Mouse (Mus musculus): ENCODE measurements around the gene Tprg.

Tprg gene

DNA sequence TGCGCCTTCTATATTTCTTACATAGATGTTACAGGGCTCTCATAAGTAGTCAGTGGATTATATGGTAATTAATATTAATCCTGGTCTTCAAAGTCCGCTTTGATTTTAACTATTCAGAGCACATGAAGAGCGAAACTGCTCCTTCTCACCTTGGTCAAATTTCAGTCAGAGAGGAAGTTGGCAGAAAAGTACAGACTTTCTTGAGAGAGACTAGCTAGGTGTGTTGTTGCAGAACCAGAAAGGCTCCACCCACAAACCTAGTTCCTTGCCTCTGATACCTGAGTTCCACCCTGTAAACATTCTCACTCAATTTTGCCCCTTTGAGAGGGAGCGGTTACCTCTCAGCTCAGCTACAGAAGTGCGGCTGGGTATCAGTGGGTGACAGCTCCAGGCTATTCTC is at the start of gene Tprg:
Tprg (plus strand) TSS at position 301 of the 400 bp plus-strand sequence.
- no peak for DNase-seq

DNA sequence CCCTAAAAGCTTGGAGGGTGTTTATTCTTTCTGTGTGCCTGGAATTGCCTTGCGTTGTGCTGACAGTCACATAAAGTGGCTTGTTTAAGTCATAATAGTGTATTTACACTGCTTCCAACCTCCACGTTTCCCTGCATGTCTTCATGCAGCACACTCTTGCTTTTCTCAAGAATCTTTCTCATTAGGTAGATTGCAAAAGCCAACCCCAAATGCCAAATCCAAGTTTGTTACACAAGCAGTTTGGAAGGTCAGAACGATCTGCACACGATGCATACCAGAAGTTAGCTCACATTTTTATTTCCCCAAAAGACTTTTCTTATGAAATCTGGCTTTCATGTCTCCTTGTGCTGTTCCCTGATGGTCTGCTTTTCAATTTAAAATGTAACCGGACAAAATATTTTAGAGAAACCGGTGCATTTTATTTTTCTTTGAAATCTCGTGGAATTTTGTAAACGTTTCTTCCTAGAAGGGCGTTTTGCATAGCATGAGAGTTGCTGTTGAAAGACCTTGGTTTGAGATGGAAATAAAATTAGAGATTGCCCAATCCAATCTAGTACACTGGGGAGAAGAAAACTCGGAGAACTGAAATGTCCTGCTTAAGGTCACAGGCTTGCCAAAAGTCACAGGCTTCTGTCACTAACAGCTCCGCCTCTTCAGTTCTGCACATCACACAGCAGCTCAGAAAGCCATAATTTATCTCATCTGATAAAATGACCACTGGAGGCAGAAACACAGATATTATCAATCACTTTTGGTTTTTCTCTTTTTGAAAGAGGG is 48.2 kb upstream of the Tprg start:
- peak in 1 of 2 experiments; percentile 28 for DNase-seq

DNA sequence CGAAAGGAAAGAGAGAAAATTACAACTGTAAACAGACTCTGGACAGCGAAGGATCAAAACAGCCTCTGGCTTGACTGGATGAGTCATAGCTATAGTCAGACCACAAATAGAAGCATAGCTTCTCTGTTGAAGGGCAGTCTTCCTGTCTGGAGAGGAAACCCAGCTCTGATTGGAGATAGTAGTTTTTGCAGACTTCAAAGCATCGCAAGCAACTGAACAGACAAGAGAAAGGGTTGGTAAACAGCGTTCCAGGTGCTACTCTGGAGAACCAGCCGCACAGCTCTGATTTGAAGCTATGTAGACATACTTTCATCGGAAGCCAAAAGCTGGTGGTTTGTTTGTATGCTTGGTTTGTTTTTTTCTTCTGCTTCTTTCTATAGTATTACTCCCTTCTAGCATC is 37.7 kb upstream of the Tprg start:
- no peak for DNase-seq

DNA sequence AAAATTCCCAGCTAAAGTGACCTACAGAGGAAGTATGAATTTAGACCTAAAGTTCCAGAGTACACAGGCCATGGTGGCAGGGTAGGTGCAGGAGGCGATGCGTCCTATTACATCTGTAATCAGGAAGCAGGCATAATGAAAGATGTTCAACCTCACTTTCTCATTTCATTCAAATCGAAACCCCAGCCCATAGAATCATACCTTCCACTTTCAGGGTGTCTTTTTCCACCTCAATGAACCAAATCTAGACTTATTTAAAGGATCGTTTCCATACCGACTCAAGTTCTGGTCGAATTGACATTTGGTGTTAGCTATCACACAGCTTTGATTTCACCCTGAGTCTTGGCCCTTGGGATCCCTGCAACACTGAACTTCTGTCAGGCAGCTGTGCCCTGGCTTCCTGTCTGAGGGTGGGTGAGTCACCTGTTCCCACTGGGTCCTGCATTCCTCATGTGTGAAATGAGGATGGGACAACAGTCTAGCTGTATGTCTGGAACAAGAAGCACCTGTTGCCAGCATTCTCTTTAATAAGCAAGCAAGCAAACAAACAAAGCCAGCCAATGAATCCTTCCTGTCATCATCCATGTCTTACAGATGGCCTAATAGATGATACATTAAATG is 36.4 kb upstream of the Tprg start:
- no peak for DNase-seq

DNA sequence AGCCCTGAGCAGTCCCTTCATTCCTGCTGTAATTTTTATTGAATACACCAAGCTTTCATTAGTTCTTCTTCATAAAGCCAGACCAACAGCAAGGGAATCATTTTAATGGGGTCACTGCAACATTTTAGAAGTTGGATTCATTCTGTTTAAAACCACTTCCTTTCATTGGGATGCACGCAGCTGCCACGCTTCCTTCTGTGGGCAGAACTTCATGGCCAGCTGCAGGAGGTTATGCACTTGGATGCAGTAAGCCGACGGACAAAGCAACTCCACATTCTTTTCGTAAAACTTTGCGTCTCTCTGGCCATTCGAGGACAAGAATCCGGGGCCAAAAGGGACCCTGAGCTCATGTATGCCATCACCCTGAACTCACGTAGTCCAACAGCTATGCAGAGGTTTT is 35.5 kb upstream of the Tprg start:
- DNase-seq, result no peak

DNA sequence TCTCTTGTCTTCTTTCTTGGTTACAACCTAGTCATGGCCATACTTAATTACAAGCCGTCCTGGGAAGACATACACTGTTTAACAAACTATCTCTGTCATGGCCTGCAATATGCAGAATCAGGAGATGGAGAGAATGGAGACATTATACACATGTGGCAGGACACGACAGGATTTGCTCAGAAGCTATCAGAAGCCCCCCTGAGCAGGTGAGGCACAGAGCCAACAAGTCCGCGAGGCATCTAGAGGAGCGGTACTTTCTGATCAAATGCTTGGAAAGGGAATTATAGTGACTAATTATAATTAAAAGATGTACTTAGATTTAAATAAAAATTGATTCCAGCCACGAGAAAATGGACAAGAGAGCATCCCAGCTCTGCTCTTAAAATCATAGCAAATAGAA is 32.0 kb upstream of the Tprg start:
- DNase-seq, result no peak

DNA sequence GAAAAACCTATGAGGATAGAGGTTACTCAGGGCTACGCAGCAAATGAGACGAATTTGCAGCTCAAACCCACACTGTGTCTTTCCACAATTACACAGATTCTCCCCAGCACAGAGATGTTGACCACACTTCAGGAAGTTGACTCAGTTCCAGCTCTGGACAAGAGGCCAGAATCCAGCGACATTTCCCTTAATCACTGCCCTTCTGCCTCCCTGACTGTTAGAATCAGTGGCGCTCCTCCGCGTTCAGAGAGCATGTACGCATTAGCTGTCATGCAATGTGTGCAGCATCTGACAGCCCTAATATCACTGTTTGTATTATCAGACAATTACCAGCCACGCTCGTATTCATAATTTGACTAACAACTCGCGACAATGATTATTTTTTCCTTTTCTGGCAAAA is 31.4 kb upstream of the Tprg start:
- peak in 1 of 2 experiments; percentile 19 for DNase-seq

DNA sequence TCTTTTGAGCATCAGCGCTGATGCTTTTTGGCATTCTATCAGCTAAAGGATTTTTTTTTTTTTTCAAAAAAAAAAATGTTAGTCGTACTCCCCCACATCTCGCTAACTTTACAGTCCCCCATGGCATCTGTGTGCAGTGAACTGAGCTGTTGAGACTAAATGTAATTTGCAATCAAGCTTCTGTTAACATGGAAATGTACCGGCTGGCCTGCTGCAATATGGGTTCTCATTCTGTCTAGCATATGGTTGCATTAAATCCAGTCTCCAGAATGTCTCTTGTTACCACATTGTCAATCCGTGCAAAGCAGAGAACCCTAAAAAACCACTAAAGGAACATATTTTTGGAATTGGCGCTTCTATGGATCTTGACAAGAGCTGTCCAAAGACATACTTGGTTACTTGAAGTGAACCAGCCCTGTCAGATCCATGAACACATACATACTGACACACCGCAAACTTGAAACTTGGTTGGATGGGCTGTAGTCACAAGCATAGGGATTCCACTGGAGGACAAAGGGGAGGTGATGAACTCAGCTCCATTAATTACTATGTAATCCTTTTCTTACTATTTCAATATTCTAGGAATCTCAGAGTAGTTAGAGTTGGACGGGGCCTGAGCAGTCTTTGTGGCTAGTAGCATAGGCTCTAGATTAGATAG is 30.9 kb upstream of the Tprg start:
- DNase-seq, result no peak

DNA sequence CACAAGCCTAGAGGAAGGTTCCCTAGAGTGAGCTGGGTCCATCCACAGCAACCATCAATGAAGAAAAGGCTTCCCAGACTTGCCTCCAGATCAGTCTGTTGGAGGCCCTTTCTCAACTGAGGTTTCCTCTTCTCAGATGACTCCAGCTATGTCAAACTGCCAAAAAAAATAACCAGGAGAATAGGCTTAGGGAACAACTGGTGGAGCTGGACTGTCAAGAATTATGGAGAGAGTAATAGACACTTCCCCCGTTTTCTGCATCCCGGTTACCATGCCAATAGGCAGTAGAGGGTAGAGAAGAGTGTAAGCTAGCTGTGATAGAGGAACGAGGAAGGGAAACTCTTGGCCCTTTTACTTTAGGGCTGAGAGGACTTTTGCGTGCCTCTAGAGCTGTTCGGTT is 24.3 kb upstream of the Tprg start:
- DNase-seq, result no peak

DNA sequence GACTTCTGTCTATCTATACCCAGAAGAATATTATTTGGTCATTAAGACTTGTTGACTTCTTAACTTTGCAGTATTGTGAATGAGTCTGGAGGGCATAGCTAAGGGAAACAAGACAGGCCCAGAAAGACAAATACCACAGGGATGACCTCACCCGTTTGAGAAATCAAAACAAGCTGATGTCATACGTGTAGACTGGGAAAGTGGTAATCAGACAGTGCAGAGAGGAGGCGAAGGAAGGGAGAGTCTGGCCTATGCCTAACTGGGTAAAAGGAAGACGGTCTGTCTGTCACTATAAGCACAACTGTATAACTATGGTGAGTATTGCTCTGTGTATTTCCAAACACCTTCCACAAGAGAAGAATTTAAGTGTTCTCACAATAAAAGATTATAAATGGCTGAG is 23.7 kb upstream of the Tprg start:
- peak; percentile 12 to 21 for DNase-seq

DNA sequence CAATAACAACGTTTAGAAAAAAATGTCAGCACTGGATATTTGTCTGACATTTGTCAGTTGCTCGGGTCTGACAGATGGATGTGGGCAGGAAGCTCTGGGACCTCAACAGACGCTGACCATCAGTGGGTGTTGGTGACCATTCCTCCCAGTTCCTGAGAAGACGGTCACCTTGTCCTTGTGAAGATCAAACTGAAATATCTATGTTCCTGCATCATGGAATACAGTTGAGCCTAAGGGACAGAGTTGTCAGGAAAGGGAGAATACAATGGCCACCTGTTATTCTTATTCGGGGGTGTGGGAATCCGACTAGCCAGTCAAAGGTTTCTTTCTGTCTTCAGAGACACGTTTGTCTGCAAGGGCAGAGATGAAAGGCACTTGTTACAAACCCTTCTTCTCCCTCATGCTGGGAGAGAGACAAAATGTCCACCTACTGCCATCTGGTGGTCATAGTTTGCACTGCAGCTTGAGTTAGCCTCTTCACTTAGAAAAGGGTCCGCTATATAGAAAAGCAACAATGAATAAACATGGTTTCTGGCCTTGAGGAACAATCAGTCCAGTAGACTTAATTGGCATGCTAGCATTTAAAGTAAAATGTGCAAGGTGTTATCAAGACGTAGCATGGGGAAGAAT is 23.0 kb upstream of the Tprg start:
- peak; percentile 64 to 71 for DNase-seq

DNA sequence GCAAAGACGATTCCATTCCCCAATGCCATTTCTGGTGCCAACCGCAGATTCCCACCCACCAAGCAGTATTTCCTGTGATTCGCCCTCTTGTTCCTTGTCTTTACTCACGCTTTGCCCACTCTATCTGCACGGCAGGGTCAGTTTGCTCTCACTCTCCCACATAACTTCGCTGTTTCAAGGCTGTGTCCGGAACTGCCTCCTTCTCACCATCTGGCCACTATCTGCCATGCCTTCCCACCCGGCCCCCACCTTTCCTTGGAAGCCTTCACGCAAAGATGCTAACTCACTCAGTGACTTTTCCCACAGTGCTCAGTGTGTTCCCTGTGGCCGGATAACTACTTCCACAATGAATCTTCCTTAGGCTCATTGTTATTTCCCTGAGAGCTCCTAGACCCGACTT is 21.4 kb upstream of the Tprg start:
- DNase-seq, result no peak

DNA sequence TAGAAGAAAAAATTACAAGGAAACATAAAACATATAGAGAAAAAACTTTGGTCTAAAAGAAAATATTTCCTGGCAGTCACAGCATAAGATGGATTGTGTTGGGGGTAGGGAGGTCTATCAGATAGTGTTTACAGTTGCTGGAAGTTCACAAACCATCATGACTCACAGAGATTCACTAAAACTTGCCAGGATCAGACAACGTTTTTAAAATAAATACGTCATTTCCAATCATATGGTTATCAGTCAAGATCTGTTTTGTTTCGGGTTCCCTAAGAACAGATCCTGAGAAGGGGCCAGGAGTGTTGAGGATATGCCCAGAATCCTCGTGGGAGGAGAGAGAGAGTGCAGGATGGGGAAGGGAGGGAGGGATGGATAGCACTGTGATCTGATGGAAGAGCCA is 18.3 kb upstream of the Tprg start:
- no peak for DNase-seq

DNA sequence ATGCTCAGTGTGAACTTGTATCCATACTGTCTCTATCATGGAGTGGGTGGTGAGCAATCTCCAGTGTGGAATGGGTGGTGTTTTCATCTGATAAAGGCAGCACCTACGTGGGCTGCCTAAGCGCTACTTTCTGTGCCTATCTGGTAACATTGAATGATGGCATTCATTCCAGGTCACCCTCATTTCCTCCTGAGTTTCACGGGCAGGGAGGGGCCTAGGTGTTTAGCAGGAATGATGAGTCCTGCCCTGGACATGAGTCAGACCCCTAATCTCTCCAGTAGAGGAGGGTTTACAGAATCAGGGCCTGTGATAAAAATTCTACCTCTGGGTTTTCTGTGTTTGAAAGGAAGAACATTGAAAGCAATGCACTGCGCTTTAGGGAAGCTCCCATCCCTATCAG is 4.1 kb upstream of the Tprg start:
- DNase-seq, result no peak

DNA sequence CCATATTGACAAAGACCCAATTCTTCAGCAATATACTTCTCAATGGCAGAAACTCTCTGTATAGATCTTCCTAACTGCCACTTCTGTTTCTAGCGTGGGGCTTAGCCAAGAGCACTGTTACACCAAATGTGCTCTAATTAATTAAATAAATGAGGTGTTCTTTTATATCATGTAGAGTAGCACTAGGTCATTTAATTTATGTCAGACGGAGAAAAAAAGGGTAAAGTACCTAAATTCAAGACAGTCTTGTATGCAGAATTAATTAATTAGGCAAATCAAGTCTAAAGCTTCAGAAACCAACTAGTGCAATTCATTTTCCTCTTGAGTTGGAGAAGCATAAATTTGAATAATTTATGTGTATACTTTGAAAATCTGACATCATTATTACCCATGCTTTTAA is 7.1 kb downstream of the Tprg start:
- DNase-seq, result no peak

DNA sequence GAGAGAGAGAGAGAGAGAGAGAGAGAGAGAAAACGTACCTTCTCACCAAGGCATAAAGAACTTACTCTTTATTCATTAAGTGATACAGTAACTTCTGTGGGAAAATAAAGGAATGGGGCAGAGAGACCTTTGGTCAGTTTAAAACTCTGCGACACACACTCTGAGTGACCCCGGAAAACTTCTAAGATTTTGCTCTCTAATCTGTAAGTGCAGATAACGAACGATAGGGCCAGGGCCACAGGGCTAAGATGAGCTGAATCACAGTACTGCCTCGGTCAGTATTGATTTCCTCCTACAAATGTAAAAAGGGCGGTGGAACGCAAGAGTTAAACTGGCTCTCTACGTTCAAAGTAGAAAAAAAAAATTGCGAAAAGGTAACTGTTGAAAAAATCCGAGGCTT is 8.9 kb downstream of the Tprg start:
- no peak for DNase-seq

DNA sequence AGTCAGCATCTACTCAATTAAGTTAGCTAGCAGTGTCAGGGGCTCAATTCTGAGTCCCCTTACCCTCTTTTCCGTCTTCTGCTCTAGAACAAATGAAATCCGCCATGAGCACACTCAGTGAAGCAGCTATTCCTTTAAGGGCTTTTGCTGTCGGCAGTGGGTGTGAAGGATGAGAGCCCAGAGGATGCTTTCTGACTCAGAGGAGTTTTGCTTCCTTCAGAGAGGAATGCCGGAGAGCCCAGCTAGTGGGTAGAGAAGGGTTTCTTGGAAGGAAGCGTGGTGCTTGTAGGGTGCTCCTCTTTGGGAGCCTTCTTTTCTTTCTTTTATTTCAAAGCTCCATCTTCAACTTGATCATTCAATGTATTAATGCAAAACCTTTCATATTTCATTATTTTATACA is 10.1 kb downstream of the Tprg start:
- no peak for DNase-seq

DNA sequence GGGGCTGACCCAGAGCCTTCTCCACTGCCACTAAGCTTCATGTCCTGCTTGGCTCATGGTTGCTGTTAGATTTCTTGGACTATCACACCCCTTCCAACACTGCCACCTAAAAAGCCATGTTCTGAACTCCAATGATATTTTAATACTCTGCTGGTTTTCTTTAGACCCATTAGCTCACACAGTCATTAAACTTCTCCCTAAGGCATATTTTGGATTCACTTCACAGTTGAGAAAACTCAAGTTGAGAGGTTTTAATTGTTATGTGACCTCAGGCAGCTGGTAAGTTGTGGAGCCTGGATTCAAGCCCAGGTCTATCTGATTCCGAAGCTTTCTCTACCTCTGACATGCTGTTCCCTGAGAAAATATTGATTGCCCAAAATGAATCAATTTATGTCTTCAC is 11.6 kb downstream of the Tprg start:
- no peak for DNase-seq

DNA sequence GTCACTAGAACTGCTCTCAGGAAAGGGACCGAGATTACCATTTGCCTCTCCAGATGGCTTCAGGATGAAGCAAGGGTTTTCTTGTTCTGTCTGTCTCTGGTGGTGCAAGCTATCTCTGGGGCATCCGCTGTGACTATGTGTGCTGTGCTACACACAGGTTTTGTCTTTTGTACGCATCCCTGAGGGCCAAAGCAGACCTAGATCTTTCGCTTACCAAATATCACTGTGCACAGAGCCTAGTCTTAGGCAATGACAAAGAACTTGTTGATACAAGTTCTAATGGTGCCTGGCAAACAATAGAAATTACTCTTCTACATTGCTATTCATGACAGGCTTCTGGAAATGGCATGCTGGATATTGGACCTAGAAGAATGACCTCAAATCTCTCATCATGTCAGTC is 16.0 kb downstream of the Tprg start:
- no peak for DNase-seq

DNA sequence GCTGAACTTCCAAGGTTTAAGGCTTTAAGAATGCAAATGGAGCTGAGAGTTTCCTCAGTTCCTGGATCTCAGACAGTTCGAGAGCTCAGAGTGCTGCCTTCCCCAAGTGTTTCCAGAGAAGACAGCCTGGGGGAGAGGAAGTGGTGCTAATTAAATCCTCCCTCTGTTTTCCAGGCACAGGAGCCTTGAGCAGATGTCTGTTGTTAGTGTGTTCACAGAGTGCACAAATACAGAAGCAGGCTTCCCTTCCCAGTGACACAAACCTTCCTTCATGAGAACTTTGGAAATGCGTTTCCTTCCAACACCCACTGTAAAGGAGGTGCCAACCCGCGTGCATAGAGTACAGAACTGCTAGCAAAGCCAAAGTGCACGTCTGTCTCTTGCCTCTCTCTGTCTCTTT is 27.4 kb downstream of the Tprg start:
- no peak for DNase-seq

DNA sequence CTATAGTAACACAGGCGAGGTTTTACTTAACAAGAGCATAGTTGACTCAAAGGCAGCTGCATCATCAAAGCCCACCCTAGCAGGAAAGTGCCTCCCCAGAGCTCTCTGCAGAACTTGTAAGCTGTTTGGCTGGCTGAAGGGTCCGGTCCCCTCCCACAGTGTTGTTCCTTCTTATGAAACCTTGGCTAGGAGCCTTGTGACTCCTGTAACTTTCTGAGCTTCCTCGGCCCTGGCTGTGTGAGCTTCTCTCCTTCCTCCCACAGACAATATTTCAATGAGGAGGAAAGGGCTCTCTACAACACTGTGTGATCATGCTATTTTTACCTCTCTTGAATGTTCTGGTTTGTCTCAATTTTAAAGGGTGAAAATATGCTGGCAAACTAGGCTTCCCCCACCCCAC is 28.5 kb downstream of the Tprg start:
- DNase-seq, result no peak

DNA sequence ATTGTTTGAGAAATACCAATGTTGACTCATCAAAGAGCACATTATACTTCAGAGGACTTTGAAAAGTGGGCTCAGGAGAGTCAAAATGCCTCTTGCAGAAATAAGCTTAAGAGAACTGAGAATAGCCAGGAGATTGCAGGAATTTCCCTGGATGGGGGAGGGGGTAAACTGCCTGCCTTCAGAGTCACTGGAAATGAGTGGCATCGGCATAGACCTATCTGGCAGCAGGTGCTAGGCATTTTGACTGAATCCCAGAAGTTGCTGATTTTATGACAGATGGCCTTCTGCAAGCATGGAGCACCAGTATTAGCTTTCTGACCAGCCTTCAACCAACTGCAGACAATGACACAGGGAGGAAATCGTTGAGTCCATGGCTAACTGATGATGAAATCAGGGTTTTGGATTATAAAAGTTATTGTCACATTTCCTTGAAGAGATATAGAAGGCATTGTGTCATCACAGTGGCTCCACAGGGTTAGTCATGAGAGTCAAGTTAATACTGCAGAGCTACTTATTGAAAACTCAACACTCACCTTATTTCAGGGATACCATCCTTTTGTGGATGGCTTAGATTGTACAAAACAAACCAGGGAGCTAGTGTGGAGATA is 39.1 kb downstream of the Tprg start:
- DNase-seq, result no peak

All from lung, adult 18-20 months (tissue).